Mouse (Mus musculus): ENCODE data around the gene Msantd1. TPM values are rescaled to one million over a fixed set of nuclear protein-coding genes. Genes with fewer than 3 reads are reported as not detected.
A peak's percentile ranks its signal among the peaks of the same experiment; 100 is the strongest.

Gene Msantd1
- polyA plus RNA-seq, 1 experiment from 2014 or later = 2.5 TPM

DNA sequence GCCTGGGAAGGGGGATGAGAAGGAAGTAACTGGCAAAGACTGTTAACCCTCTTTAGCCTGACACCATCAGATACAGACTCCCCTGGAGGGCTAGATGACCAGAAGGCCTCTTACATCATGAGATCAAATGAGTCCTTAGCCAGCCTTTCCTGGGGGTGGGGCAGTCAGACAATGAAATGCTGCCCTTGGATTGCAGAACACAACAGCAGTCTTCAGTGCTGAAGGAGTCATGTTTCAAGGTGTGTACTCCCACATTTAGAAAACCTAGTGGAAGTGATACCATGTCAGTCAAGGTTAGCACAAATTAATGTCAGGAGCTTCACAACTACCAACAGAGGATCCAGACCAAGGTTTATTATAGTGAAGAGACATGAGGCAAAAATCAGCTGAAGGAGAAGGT lies 5.4 kb upstream of the Msantd1 start:
- Histone ChIP-seq H3K36me3 (ENCODE audit: control insufficient read depth, insufficient read depth, low read length) (peaks cover 6% of the 10 kb centered on the region), H3K27ac (ENCODE audit: low read depth, low read length) (no peak overlapping the region), H3K4me3 (ENCODE audit: low read depth, low read length) (no peak overlapping the region), H3K4me2 (ENCODE audit: low read depth, low read length, severe bottlenecking) (no peak overlapping the region), H3K9ac (ENCODE audit: low read length) (no peak overlapping the region), H3K9me3 (ENCODE audit: control insufficient read depth, low read length) (no peaks in the 10 kb centered on the region), H3K27me3 (ENCODE audit: control insufficient read depth, insufficient read depth, low read length) (no peaks in the 10 kb centered on the region), H3K4me1 (replicated peaks; ENCODE audit: control insufficient read depth, insufficient read depth, low read length) (no peaks in the 10 kb centered on the region)
- no peak for ATAC-seq (replicated peaks; ENCODE audit: low FRiP score)
- no peak for DNase-seq (ENCODE audit: low spot score)

DNA sequence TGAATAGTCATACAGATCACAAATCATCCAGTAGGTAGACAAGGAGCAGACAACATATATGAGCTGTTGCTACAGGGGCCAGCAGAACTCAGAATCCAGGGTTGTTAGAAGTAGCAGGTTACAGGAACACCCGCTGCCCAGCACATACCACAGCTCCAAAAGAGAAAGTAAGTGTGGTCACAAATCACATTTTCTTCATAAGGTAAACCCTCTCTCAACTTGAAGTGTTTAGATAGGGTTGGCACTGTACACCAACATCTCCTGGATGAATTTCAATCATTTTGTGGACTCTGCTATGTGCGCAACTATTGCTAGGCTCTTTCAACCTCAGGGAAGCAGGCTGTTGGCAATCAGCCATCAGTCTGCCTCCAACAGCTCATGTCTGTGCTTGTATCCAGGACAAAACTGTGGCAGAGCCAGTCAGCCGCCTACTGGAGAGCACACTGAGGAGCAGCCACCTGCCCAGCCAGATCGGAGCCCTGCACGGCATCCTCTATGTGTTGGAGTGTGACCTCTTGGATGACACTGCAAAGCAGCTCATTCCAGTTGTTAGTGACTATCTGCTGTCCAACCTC lies 4.9 kb upstream of the Msantd1 start:
- no peak for ATAC-seq (replicated peaks; ENCODE audit: low FRiP score)
- no peak for DNase-seq (ENCODE audit: low spot score)

DNA sequence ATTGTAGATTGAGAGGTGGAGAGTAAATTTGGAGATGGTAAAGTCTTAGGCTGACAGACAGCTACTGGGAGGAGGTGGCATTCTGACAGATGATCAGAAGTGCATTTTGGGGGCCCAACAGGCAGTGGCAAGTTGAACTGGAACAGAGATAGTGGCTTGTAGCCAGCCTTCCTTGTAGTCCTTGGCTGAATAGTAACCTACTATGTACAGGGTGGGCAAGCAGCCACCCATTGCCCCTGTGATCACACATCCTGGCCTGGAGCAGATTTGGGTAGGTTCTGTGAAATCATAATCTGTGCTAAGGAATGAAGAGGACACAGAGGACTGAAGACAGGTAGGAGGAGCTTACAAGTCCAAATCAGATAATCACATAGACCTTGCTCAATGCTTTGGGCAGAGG lies 3.4 kb upstream of the Msantd1 start:
- Histone ChIP-seq H3K9me3 (ENCODE audit: control insufficient read depth, low read length) (no peaks in the 10 kb centered on the region), H3K36me3 (ENCODE audit: control insufficient read depth, insufficient read depth, low read length) (peaks cover 6% of the 10 kb centered on the region), H3K4me2 (ENCODE audit: low read depth, low read length, severe bottlenecking) (no peak overlapping the region), H3K27ac (ENCODE audit: low read depth, low read length) (no peak overlapping the region), H3K9ac (ENCODE audit: low read length) (no peak overlapping the region), H3K4me3 (ENCODE audit: low read depth, low read length) (no peak overlapping the region), H3K27me3 (ENCODE audit: control insufficient read depth, insufficient read depth, low read length) (no peaks in the 10 kb centered on the region), H3K4me1 (replicated peaks; ENCODE audit: control insufficient read depth, insufficient read depth, low read length) (0 out of 2 replicates have a peak, but pooled peaks cover 2% of the 10 kb centered on the region)
- no peak for ATAC-seq (replicated peaks; ENCODE audit: low FRiP score)
- DNase-seq (ENCODE audit: low spot score) = no peak

More for the DNA sequence above, 4.9 kb upstream of the Msantd1 start:
- H3K27ac ChIP-seq (ENCODE audit: low read depth, low read length) = no peak overlapping the region
- no peak overlapping the region for H3K4me3 ChIP-seq (ENCODE audit: low read depth, low read length)
- no peak overlapping the region for H3K4me2 ChIP-seq (ENCODE audit: low read depth, low read length, severe bottlenecking)
- H3K9ac ChIP-seq (ENCODE audit: low read length) = no peak overlapping the region
- no peaks in the 10 kb centered on the region for H3K27me3 ChIP-seq (ENCODE audit: control insufficient read depth, insufficient read depth, low read length)
- WGBS = 94% methylated on average over 5 of the region's 5 CpGs
- H3K9me3 ChIP-seq (ENCODE audit: control insufficient read depth, low read length) = no peaks in the 10 kb centered on the region
- no peaks in the 10 kb centered on the region for H3K4me1 ChIP-seq (replicated peaks; ENCODE audit: control insufficient read depth, insufficient read depth, low read length)
- peaks cover 6% of the 10 kb centered on the region for H3K36me3 ChIP-seq (ENCODE audit: control insufficient read depth, insufficient read depth, low read length)

DNA sequence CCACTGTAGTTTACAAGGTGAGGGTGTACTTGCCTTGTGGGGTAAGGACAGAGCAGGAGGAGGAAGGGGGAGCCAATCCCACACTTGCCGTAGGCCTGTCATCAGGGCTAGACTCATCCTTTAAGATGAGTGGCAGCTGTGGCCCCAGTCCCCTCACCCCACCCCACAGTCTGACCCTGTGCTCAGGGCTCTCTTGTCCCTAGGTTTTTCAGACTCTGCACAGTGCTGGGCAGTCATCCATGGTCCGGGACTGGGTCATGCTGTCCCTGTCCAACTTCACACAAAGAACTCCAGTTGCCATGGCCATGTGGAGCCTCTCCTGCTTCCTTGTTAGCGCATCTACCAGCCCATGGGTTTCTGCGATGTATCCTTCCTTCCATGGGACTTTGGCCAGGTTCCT lies 582 bp upstream of the Msantd1 start:
- Histone ChIP-seq H3K4me1 (replicated peaks; ENCODE audit: control insufficient read depth, insufficient read depth, low read length) (0 out of 2 replicates have a peak, but pooled peaks cover 3% of the 10 kb centered on the region), H3K4me2 (ENCODE audit: low read depth, low read length, severe bottlenecking) (no peak overlapping the region), H3K27ac (ENCODE audit: low read depth, low read length) (no peak overlapping the region), H3K9me3 (ENCODE audit: control insufficient read depth, low read length) (no peaks in the 10 kb centered on the region), H3K36me3 (ENCODE audit: control insufficient read depth, insufficient read depth, low read length) (no peaks in the 10 kb centered on the region; the same call in 1 of the 2 replicates), H3K27me3 (ENCODE audit: control insufficient read depth, insufficient read depth, low read length) (no peaks in the 10 kb centered on the region), H3K4me3 (ENCODE audit: low read depth, low read length) (no peak overlapping the region), H3K9ac (ENCODE audit: low read length) (no peak overlapping the region)
- WGBS = 98% methylated on average over 4 of the region's 4 CpGs
- no peak for DNase-seq (ENCODE audit: low spot score)
- no peak for ATAC-seq (replicated peaks; ENCODE audit: low FRiP score)

DNA sequence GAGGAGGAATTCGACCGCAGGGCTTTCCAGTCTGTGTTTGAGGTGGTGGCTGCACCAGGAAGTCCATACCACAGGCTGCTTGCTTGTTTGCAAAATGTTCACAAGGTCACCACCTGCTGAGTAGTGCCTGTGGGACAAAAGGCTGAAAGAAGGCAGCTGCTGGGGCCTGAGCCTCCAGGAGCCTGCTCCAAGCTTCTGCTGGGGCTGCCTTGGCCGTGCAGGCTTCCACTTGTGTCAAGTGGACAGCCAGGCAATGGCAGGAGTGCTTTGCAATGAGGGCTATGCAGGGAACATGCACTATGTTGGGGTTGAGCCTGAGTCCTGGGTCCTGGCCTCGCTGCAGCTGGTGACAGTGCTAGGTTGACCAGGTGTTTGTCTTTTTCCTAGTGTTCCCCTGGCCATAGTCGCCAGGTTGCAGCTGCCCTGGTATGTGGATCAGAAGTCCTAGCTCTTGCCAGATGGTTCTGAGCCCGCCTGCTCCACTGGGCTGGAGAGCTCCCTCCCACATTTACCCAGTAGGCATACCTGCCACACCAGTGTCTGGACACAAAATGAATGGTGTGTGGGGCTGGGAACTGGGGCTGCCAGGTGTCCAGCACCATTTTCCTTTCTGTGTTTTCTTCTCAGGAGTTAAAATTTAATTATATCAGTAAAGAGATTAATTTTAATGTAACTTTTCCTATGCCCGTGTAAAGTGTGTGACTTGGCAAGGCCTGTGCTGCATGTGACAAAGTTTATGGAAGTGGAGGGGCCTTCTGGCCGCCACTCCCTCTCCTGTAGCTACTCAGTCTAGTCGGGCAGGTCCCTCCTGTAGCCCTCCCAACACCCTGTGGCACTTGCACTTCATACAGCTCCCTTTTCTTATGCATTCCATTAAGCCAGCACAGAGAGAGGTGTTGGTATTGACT lies 1.2 kb downstream of the Msantd1 start:
- Histone ChIP-seq H3K36me3 (ENCODE audit: control insufficient read depth, insufficient read depth, low read length) (no peaks in the 10 kb centered on the region; the same call in 1 of the 2 replicates), H3K4me1 (replicated peaks; ENCODE audit: control insufficient read depth, insufficient read depth, low read length) (0 out of 2 replicates have a peak, but pooled peaks cover 3% of the 10 kb centered on the region), H3K4me3 (ENCODE audit: low read depth, low read length) (no peak overlapping the region), H3K4me2 (ENCODE audit: low read depth, low read length, severe bottlenecking) (no peak overlapping the region), H3K9me3 (ENCODE audit: control insufficient read depth, low read length) (no peaks in the 10 kb centered on the region), H3K27ac (ENCODE audit: low read depth, low read length) (no peak overlapping the region), H3K9ac (ENCODE audit: low read length) (no peak overlapping the region), H3K27me3 (ENCODE audit: control insufficient read depth, insufficient read depth, low read length) (no peaks in the 10 kb centered on the region)
- DNase-seq (ENCODE audit: low spot score) (no peak), ATAC-seq (replicated peaks; ENCODE audit: low FRiP score) (no peak)
- 83% methylated on average over 9 of the region's 9 CpGs for WGBS

DNA sequence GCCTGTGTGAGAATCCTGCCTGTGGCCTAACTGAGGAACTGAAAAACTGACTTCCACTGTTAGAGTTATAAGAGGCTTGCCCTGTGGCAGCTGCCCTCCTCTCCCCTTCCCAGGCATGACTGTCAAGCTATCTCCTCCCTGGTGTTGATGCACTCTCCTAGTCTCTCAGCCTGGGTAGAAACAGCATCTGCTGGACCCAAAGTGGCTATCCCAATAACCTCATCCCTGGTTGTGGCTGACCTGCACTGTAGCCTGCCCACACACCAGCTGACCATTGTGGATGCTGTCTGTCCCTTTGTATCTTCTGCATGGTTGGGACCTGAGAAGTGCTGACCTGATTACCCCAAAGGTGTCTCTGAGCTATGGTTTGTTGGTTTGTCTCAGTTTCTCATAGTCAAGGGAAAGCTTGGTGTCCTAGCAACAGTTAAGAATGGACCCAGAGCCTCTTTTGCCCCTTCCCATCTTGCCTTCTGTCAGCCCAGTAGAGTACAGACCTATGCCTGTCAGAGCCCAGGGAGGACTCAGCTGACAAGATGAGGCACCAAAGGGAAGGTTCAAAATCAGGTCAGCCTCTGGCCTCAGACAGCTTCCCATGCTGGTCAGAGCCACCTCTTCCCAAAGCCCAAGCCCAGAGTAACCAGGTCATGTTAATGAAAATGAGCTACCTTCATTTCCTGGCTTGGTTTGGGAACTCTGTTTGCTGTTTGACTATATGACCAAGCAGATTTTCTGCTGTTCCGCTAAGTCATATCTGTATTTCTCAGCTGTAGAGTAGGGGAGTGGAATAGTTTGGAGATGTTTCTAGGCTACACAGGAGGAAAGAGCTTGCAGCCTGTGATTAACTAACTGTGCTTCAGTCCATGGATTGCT lies 2.1 kb downstream of the Msantd1 start:
- no peak overlapping the region for H3K27ac ChIP-seq (ENCODE audit: low read depth, low read length)
- no peak overlapping the region for H3K4me3 ChIP-seq (ENCODE audit: low read depth, low read length)
- H3K27me3 ChIP-seq (ENCODE audit: control insufficient read depth, insufficient read depth, low read length) = no peaks in the 10 kb centered on the region
- 94% methylated on average over 1 of the region's 1 CpGs for WGBS
- H3K36me3 ChIP-seq (ENCODE audit: control insufficient read depth, insufficient read depth, low read length) = no peaks in the 10 kb centered on the region; the same call in 1 of the 2 replicates
- no peak overlapping the region for H3K9ac ChIP-seq (ENCODE audit: low read length)
- 0 out of 2 replicates have a peak, but pooled peaks cover 3% of the 10 kb centered on the region for H3K4me1 ChIP-seq (replicated peaks; ENCODE audit: control insufficient read depth, insufficient read depth, low read length)
- ATAC-seq (replicated peaks; ENCODE audit: low FRiP score) (no peak), DNase-seq (ENCODE audit: low spot score) (no peak)
- H3K4me2 ChIP-seq (ENCODE audit: low read depth, low read length, severe bottlenecking) = no peak overlapping the region
- no peaks in the 10 kb centered on the region for H3K9me3 ChIP-seq (ENCODE audit: control insufficient read depth, low read length)

DNA sequence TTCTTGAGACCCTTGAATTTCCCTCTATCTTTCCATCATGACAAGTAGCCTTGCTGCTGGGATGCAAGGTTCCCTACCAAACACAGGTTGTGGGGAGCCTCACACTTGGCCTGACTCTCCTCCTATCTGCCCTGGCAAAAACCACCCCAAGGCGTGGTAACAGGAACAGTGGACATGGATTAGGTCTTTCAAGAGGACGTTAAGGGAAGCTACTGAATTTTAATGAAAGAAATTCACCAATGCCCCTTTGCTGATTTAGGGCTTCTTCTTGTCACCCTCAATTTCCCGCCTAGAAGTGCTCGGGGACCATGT lies 2.6 kb downstream of the Msantd1 start:
- DNase-seq (ENCODE audit: low spot score) (no peak), ATAC-seq (replicated peaks; ENCODE audit: low FRiP score) (no peak)
- no peaks in the 10 kb centered on the region for H3K27me3 ChIP-seq (ENCODE audit: control insufficient read depth, insufficient read depth, low read length)
- no peak overlapping the region for H3K27ac ChIP-seq (ENCODE audit: low read depth, low read length)
- no peaks in the 10 kb centered on the region for H3K9me3 ChIP-seq (ENCODE audit: control insufficient read depth, low read length)
- no peak overlapping the region for H3K9ac ChIP-seq (ENCODE audit: low read length)
- 0 out of 2 replicates have a peak, but pooled peaks cover 3% of the 10 kb centered on the region for H3K4me1 ChIP-seq (replicated peaks; ENCODE audit: control insufficient read depth, insufficient read depth, low read length)
- WGBS = 79% methylated on average over 4 of the region's 4 CpGs
- H3K36me3 ChIP-seq (ENCODE audit: control insufficient read depth, insufficient read depth, low read length) = no peaks in the 10 kb centered on the region; the same call in 1 of the 2 replicates
- H3K4me2 ChIP-seq (ENCODE audit: low read depth, low read length, severe bottlenecking) = no peak overlapping the region
- no peak overlapping the region for H3K4me3 ChIP-seq (ENCODE audit: low read depth, low read length)

DNA sequence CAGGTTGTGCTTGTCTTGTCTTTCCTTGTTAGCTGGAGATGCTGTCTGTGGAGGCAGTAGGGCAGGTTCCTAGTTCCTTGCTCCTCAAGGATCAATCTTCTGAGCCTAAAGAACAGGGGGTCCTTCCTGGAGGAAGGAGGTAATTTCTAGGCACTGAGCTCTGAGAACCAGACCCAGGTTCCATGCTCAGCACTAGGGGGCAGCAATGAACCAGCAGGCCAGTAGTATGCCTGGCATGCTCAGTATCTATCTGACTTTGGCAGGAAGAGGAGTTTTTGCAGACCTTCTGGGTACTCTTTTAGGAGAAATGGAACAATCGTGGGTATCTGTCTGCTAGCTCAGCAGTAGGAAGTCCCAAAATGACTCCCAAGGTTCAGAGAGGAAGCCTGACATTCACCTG lies 8.0 kb downstream of the Msantd1 start:
- WGBS = 16% methylated on average over 1 of the region's 1 CpGs
- H3K4me3 ChIP-seq (ENCODE audit: low read depth, low read length) = no peak overlapping the region
- H3K9ac ChIP-seq (ENCODE audit: low read length) = no peak overlapping the region
- no peaks in the 10 kb centered on the region for H3K27me3 ChIP-seq (ENCODE audit: control insufficient read depth, insufficient read depth, low read length)
- H3K27ac ChIP-seq (ENCODE audit: low read depth, low read length) = no peak overlapping the region
- DNase-seq (ENCODE audit: low spot score) (peak; percentile 75), ATAC-seq (replicated peaks; ENCODE audit: low FRiP score) (peak; percentile 39; the same call in 1 of the 2 replicates)
- 0 out of 2 replicates have a peak, but pooled peaks cover 4% of the 10 kb centered on the region for H3K4me1 ChIP-seq (replicated peaks; ENCODE audit: control insufficient read depth, insufficient read depth, low read length)
- H3K9me3 ChIP-seq (ENCODE audit: control insufficient read depth, low read length) = no peaks in the 10 kb centered on the region
- H3K4me2 ChIP-seq (ENCODE audit: low read depth, low read length, severe bottlenecking) = no peak overlapping the region
- H3K36me3 ChIP-seq (ENCODE audit: control insufficient read depth, insufficient read depth, low read length) = no peaks in the 10 kb centered on the region

Measured in forebrain, embryonic 11.5 days (tissue).